ENCODE assay signal across 26 mouse cellular contexts in genomic region chr1:57053836-57054235, GRCm38 (mm10).
DNase-seq lines count a peak whose midpoint lies in the region; ATAC-seq and TF ChIP-seq lines count a peak whose summit lies in the region.
"Had no signal": no experiment of that assay in that cellular context is flagged by ENCODE, and none has a peak within 500 bp of the region (broad histone marks: within the 10 kb centered on the region; RNA-seq: fewer than 3 reads in every experiment).

No protein-coding gene starts in this region.

- H3K4me2 ChIP-seq in forebrain, embryonic 11.5 days (ENCODE audit: low read depth, low read length, severe bottlenecking) = no peak overlapping the region
- H3K4me2 ChIP-seq: embryonic facial prominence, embryonic 12.5 days; forebrain, embryonic 12.5 days had no signal

- no peaks in the 10 kb centered on the region for H3K36me3 ChIP-seq in forebrain, embryonic 11.5 days (ENCODE audit: control insufficient read depth, insufficient read depth, low read length)
- H3K36me3 ChIP-seq: embryonic facial prominence, embryonic 10.5 days; embryonic facial prominence, embryonic 12.5 days; forebrain, embryonic 12.5 days; G1E had no signal

- no peak for ATAC-seq in forebrain, embryonic 11.5 days (replicated peaks; ENCODE audit: low FRiP score)
- ATAC-seq: activated CD4-positive, CD25-positive, alpha-beta regulatory T cell, adult 4 months; CD4-positive, CD25-positive, alpha-beta regulatory T cell, adult 4 months; forebrain, embryonic 14.5 days; forebrain, embryonic 16.5 days; Patski had no signal

- no peak overlapping the region for H3K4me3 ChIP-seq in embryonic fibroblast, embryonic 13.5 days (ENCODE audit: insufficient read depth, low read length)
- no peak overlapping the region for H3K4me3 ChIP-seq in forebrain, embryonic 11.5 days (ENCODE audit: low read depth, low read length)
- H3K4me3 ChIP-seq: embryonic facial prominence, embryonic 10.5 days; embryonic facial prominence, embryonic 12.5 days; erythroblast, embryonic 14.5 days; forebrain, embryonic 12.5 days had no signal

- H3K9ac ChIP-seq in forebrain, embryonic 11.5 days (ENCODE audit: low read length) = no peak overlapping the region
- H3K9ac ChIP-seq: embryonic facial prominence, embryonic 12.5 days; forebrain, embryonic 12.5 days had no signal

- no peak for TF ChIP-seq POLR2A in embryonic fibroblast, embryonic 13.5 days (IDR thresholded peaks at IDR 0.05; ENCODE audit: low read depth, low read length)

- peak; percentile 18 for DNase-seq in 3134 (ENCODE audit: extremely low read depth, insufficient read length, low spot score)
- DNase-seq in Muller cell, postnatal 12 days (ENCODE audit: inconsistent ontology term) = peak; percentile 68
- no peak for DNase-seq in forebrain, embryonic 11.5 days (ENCODE audit: low spot score)
- DNase-seq in embryo, embryonic 9.5 days (ENCODE audit: extremely low spot score) = no peak
- DNase-seq: adrenal gland, adult 8-10 months; adrenal gland, postnatal 14 days; adrenal gland, postnatal 36 days; B cell, adult 2 months; cerebellum, adult 18-20 months; cerebellum, adult 8-10 months; cerebellum, adult 9-11 months; cerebellum, postnatal 14 days; cerebellum, postnatal 36 days; embryo, embryonic 11 days had no signal

- 84% methylated on average over 4 of the region's 4 CpGs for WGBS in forebrain, embryonic 11.5 days

- no peaks in the 10 kb centered on the region for H3K9me3 ChIP-seq in forebrain, embryonic 11.5 days (ENCODE audit: control insufficient read depth, low read length)
- H3K9me3 ChIP-seq: embryonic facial prominence, embryonic 10.5 days; embryonic facial prominence, embryonic 12.5 days; forebrain, embryonic 12.5 days had no signal

- no peaks in the 10 kb centered on the region for H3K4me1 ChIP-seq in embryonic fibroblast, embryonic 13.5 days (ENCODE audit: control insufficient read depth, insufficient read depth, low read length)
- no peaks in the 10 kb centered on the region for H3K4me1 ChIP-seq in forebrain, embryonic 11.5 days (replicated peaks; ENCODE audit: control insufficient read depth, insufficient read depth, low read length)

- TF ChIP-seq CTCF in embryonic fibroblast, embryonic 13.5 days (IDR thresholded peaks at IDR 0.05; ENCODE audit: borderline replicate concordance, insufficient read depth, low read length) = no peak

- H3K27ac ChIP-seq in embryonic fibroblast, embryonic 13.5 days (ENCODE audit: insufficient read depth, low read length) = peak overlapping the region; percentile 8; the same call in 1 of the 2 replicates
- no peak overlapping the region for H3K27ac ChIP-seq in forebrain, embryonic 11.5 days (ENCODE audit: low read depth, low read length)
- H3K27ac ChIP-seq: embryonic facial prominence, embryonic 10.5 days; embryonic facial prominence, embryonic 12.5 days; forebrain, embryonic 12.5 days had no signal

- no peaks in the 10 kb centered on the region for H3K27me3 ChIP-seq in forebrain, embryonic 11.5 days (ENCODE audit: control insufficient read depth, insufficient read depth, low read length)
- H3K27me3 ChIP-seq: CH12.LX; embryonic facial prominence, embryonic 12.5 days; forebrain, embryonic 12.5 days; Patski had no signal

Comparison
In these comparisons a context has a peak if more than half of its experiments do, and no peak if none do; other contexts are left out.
1. DNase-seq: peak in 3134 (single experiment) and Muller cell, postnatal 12 days (single experiment); none in forebrain, embryonic 11.5 days (single experiment) and embryo, embryonic 9.5 days (single experiment).